Mouse (Mus musculus) hindbrain, embryonic 12.5 days (tissue): ENCODE measurements at regions not wholly inside any gene's neighbourhood (a gene's known extent, or its start where the extent isn't known, plus 50 kb on each side); places are given as distances from the start of the nearest gene placed in this dataset.
"Not testable (repeated sequence)": the region's sequence is repeated elsewhere in the genome, so short reads cannot be mapped to it uniquely, and the experiment has no call there.

Source experiments
- ATAC-seq: fragments of 200-750 bp; cut with Nextera tagmentation; 2 replicates; pipeline ENCODE4 v1.8.0; 2017; ENCODE audit warnings: moderate TSS enrichment; ENCODE audit not compliant: low FRiP score
- H3K27ac ChIP-seq: fragments of 300-500 bp; sonication (generic); 2 replicates; pipeline ENCODE4 v1.5.1; 2016; ENCODE audit warnings: mild to moderate bottlenecking
- H3K27me3 ChIP-seq: fragments of 300-500 bp; sonication (generic); 2 replicates; pipeline ENCODE4 v1.6.1; 2016; ENCODE audit warnings: mild to moderate bottlenecking
- H3K36me3 ChIP-seq: fragments of 300-500 bp; sonication (generic); 2 replicates; pipeline ENCODE4 v1.6.1; 2016; ENCODE audit warnings: mild to moderate bottlenecking
- H3K4me1 ChIP-seq: fragments of 300-500 bp; sonication (generic); 2 replicates; pipeline ENCODE4 v1.6.1; 2016
- H3K4me2 ChIP-seq: fragments of 300-500 bp; sonication (generic); replicated peaks from 2 replicates; pipeline ENCODE4 v1.6.1; 2016; ENCODE audit warnings: mild to moderate bottlenecking
- H3K4me3 ChIP-seq: fragments of 300-500 bp; sonication (generic); 2 replicates; pipeline ENCODE4 v1.5.1; 2016; ENCODE audit warnings: mild to moderate bottlenecking
- H3K9ac ChIP-seq: fragments of 300-500 bp; sonication (generic); 2 replicates; pipeline ENCODE4 v1.6.1; 2016; ENCODE audit warnings: mild to moderate bottlenecking, moderate library complexity
- H3K9me3 ChIP-seq: fragments of 300-500 bp; sonication (generic); replicated peaks from 2 replicates; pipeline ENCODE4 v1.6.1; 2016; ENCODE audit warnings: mild to moderate bottlenecking
- WGBS: fragments of 180-500 bp; shearing (Covaris S2); methylation state at CpG from one replicate; pipeline ENCODE4 v1.1.7; 2016; 5-methylcytosine and 5-hydroxymethylcytosine counted together

DNA sequence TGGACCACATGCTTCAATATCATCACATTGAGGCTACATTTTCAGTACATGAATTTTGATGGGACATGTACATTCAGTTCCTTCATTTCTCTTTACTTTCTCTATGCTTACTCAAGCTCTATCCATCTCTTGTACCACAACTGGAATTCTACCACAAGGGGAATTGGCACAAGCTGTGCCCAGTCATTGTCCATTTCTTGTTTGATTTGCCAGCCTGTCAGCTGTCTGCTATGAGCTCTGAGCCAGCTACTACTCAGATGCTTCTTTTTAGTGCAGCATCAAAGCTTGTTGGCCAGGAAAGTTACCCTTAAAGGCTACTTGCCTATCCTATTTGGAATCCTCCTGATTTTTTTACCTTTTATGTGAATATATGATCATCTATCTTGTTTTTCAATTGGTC lies 410.9 kb upstream of the Agtr1b start:
- ATAC-seq, result no peak
- no peaks in the 10 kb centered on the region for H3K36me3 ChIP-seq
- no peaks in the 10 kb centered on the region for H3K27me3 ChIP-seq
- no peak overlapping the region for H3K4me3 ChIP-seq
- no peak overlapping the region for H3K4me2 ChIP-seq
- no peak overlapping the region for H3K27ac ChIP-seq
- no peaks in the 10 kb centered on the region for H3K9me3 ChIP-seq
- no peaks in the 10 kb centered on the region for H3K4me1 ChIP-seq
- no peak overlapping the region for H3K9ac ChIP-seq

DNA sequence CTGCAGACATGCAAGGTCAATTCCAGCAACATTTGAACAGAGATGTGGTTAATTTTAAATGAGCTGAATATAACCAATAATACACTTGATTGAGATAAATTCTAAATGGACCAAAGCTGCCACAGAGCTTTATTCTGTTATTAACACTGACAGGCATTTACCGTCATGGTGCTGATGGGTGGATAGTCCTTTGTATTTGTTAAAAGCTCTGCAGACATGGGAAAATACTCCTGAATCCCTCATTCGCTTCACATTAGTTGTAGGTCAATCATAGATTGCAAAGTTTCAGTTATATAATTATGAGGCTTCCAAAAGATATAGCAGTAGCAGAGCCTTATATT lies 410.0 kb upstream of the Agtr1b start:
- Histone ChIP-seq H3K9ac (no peak overlapping the region), H3K4me3 (no peak overlapping the region), H3K4me2 (no peak overlapping the region), H3K36me3 (no peaks in the 10 kb centered on the region), H3K27me3 (no peaks in the 10 kb centered on the region), H3K9me3 (no peaks in the 10 kb centered on the region), H3K4me1 (no peaks in the 10 kb centered on the region), H3K27ac (no peak overlapping the region)
- 0 out of 2 replicates have a peak, but pooled peaks have one; percentile 51 for ATAC-seq
- 67% methylated on average over 2 of the region's 2 CpGs for WGBS

DNA sequence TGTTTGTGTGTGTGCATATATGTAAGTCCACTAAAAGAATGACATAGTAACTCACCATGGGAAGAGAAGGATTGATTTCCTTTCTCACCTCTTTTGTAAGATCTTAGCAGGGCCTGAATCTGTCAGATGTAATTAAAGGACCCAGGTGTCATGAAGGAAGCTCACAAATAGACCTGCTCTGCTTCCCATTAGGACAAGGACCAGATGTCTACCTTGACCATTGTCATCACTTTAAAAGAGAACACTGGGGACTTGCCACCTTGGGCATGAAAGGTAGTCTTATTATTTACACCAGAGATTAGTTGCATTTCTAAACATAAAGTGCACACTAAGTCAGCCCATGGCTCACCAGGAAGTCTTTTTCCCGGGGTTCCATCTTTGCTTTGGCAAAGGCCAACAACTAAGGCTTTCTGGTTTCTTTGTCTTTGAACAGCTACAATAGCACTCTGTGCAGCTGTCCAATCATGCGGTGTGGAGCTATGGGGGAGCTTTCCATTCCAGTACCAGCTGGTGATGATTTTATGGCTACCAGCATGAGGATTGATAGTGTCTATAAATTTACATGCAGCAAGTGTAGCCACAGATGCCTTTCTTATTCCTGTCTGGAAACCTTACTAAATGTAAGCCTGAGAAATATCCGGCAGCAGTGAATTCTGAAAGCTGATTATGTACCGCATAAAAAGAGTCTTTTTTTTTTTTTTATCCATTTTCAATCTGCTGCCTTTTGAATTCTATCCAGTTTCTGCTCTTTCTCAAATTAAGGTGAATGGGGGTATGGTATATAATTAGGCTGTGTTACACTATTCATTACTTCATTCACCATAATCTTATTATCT lies 409.4 kb upstream of the Agtr1b start:
- Histone ChIP-seq H3K36me3 (no peaks in the 10 kb centered on the region), H3K27me3 (no peaks in the 10 kb centered on the region), H3K9me3 (no peaks in the 10 kb centered on the region), H3K4me1 (no peaks in the 10 kb centered on the region), H3K27ac (no peak overlapping the region; the same call in 1 of the 2 replicates), H3K4me3 (no peak overlapping the region), H3K4me2 (no peak overlapping the region), H3K9ac (no peak overlapping the region)
- peak; percentile 85 for ATAC-seq
- WGBS, result 58% methylated on average over 4 of the region's 4 CpGs

DNA sequence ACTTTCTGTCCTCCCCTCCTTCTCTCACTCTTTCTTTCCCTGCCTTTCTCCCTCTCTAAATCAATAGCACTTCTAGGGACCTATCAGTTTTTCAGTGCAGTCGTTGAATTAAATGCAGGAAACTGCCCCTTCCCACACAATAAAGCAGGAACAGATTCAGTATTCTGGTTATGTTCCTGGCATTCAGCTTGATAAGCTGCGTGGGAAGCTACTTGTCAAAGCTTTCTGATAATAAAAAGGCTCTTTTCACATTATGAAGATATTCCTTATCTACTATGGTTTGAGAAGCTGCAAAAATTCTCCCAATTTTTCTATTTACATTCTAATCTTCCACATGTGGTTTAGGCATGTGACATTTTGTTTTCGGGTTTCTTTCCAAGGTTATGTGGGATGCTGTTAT lies 367.3 kb upstream of the Agtr1b start:
- Histone ChIP-seq H3K4me2 (no peak overlapping the region), H3K4me3 (no peak overlapping the region), H3K27ac (no peak overlapping the region), H3K27me3 (no peaks in the 10 kb centered on the region), H3K9me3 (no peaks in the 10 kb centered on the region), H3K9ac (no peak overlapping the region), H3K4me1 (no peaks in the 10 kb centered on the region), H3K36me3 (no peaks in the 10 kb centered on the region)
- WGBS, result 77% methylated on average over 3 of the region's 3 CpGs
- ATAC-seq, result no peak

DNA sequence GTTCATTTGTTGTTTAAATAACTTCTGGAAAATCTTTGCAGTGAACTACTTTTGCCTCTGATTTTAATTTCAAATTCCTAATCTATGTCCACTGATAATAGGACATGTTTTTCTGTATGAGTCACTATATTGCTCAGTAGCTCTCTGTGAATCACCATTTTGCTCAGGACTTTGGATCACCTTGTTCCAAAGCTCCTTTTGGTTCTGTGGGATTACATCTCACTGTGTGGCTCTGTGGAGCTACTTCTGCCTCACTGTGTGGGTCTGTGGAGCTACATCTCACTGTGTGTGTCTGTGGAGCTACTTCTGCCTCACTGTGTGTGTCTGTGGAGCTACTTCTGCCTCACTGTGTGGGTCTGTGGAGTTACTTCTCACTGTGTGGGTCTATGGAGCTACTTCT lies 365.0 kb upstream of the Agtr1b start:
- Histone ChIP-seq H3K9me3 (no peaks in the 10 kb centered on the region), H3K4me1 (no peaks in the 10 kb centered on the region), H3K4me2 (no peak overlapping the region), H3K27ac (no peak overlapping the region), H3K27me3 (no peaks in the 10 kb centered on the region), H3K4me3 (no peak overlapping the region), H3K36me3 (no peaks in the 10 kb centered on the region), H3K9ac (no peak overlapping the region)
- no peak for ATAC-seq

DNA sequence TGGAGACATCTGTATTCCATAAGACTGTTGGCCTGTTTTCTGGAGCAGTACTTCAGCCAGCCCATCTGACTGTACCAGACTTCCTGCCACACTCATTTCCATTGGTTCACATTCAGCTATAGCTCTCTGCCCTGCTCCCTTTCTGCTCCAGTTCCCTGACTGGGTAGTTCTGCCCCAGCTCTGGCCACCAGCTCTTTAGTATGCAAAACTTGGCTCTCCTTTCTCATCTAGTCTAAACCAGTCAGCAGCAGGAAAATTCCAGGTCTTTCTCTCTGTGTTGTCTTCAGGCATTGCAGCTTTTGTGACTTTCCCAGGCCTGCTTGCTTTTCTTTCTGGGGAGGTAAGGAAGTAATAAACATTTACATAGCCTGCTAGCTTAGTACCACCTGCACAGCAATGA lies 363.5 kb upstream of the Agtr1b start:
- no peak overlapping the region for H3K4me3 ChIP-seq
- no peaks in the 10 kb centered on the region for H3K4me1 ChIP-seq
- no peak overlapping the region for H3K4me2 ChIP-seq
- ATAC-seq, result no peak
- H3K27me3 ChIP-seq, result no peaks in the 10 kb centered on the region
- H3K9me3 ChIP-seq, result no peaks in the 10 kb centered on the region
- no peaks in the 10 kb centered on the region for H3K36me3 ChIP-seq
- H3K9ac ChIP-seq, result no peak overlapping the region
- H3K27ac ChIP-seq, result no peak overlapping the region

DNA sequence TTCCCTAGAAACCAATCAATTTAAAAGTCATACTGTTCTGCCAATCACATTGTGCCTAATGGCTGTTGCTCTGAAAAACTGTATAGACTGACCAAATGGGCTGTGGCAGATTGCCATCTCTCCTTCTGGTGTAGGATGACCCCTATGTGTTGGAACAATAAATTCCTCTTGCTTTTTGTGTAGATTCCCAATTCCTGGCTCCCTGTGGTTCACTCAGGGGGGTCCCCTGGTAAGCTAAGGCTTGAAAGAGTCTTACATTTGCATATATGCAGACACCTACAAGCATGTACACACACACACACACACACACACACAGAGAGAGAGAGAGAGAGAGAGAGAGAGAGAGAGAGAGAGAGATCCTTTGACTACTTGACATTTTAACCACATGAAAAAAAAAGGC lies 362.8 kb upstream of the Agtr1b start:
- H3K9ac ChIP-seq, H3K36me3 ChIP-seq, H3K4me1 ChIP-seq, H3K9me3 ChIP-seq, H3K27me3 ChIP-seq, H3K4me3 ChIP-seq, ATAC-seq, H3K27ac ChIP-seq, H3K4me2 ChIP-seq: not testable (repeated sequence)

DNA sequence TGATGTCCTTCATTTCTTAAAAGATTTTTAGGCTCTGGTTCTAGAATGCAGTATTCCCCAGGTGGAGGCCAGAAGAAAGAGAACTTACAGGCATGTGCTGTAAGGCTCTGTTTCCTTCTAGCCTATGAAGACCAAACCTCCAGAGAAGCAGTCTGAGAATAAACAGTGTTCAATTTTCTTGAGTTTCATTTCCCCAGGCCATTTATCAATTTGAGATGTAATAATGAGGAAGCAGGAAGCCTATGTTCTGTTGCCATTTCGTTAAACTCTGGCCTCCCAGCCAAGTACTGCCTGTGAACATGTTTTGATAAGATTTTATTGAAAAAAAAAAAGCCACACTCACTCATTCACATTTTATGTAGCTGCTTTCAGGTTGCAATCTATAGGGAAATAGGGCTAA lies 347.7 kb upstream of the Agtr1b start:
- ATAC-seq, result no peak
- Histone ChIP-seq H3K4me3 (no peak overlapping the region), H3K27ac (no peak overlapping the region), H3K9me3 (no peaks in the 10 kb centered on the region), H3K36me3 (no peaks in the 10 kb centered on the region), H3K4me1 (no peaks in the 10 kb centered on the region), H3K9ac (no peak overlapping the region), H3K4me2 (no peak overlapping the region), H3K27me3 (no peaks in the 10 kb centered on the region)
- WGBS, result 49% methylated on average over 1 of the region's 1 CpGs

DNA sequence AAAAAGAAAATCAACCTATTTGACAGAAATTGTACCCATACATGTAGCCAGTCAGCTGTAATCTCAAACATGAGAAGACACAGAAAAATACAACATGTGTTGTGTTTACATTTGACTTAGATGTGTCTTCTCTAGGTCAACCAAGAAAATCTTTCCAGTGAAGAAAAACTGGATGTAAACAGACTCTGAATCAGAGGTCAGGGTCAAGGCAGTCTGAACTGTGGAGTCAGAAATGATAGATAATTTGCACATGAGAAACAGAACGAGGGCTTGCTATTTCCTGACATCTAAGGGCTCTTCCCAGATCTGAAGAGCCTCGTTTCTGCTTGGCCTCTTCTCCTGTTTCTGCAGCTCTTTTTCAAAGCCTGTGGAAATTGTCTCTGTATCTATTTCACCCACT lies 342.7 kb upstream of the Agtr1b start:
- H3K4me3 ChIP-seq, result no peak overlapping the region
- H3K27ac ChIP-seq, result no peak overlapping the region
- H3K9me3 ChIP-seq, result no peaks in the 10 kb centered on the region
- no peaks in the 10 kb centered on the region for H3K27me3 ChIP-seq
- H3K4me2 ChIP-seq, result no peak overlapping the region
- no peak overlapping the region for H3K9ac ChIP-seq
- 42% methylated on average over 2 of the region's 2 CpGs for WGBS
- H3K4me1 ChIP-seq, result no peaks in the 10 kb centered on the region
- H3K36me3 ChIP-seq, result no peaks in the 10 kb centered on the region
- ATAC-seq, result no peak

DNA sequence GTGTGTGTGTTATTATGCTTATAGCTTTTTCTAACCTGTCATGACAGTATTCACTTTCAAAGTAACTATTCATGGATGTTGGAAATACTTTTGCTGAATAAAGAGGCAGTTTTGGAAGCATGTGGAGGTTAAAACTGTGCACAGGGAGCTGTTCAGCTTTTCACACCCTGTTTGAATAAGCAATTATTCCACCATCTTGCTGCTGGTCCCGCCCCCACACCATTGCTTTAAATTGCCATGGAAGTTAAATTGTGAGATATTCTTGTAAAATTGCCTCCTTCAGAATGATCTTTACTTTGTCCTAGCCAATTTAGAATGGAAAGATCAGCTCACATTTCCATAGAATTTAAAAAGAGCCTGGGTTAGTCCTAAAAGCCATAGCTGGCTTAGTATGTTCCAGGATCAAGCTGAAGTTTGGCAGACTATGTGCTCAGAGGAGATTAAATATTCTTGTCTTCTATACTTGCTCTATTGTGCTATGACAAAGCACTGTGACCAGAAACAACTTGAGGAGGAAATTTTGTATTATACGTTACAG lies 328.4 kb upstream of the Agtr1b start:
- no peak overlapping the region for H3K9ac ChIP-seq
- H3K27ac ChIP-seq, result no peak overlapping the region
- H3K9me3 ChIP-seq, result no peaks in the 10 kb centered on the region
- no peak for ATAC-seq
- WGBS, result 86% methylated on average over 2 of the region's 2 CpGs
- no peak overlapping the region for H3K4me2 ChIP-seq
- no peaks in the 10 kb centered on the region for H3K4me1 ChIP-seq
- H3K27me3 ChIP-seq, result no peaks in the 10 kb centered on the region
- H3K36me3 ChIP-seq, result no peaks in the 10 kb centered on the region
- H3K4me3 ChIP-seq, result no peak overlapping the region

DNA sequence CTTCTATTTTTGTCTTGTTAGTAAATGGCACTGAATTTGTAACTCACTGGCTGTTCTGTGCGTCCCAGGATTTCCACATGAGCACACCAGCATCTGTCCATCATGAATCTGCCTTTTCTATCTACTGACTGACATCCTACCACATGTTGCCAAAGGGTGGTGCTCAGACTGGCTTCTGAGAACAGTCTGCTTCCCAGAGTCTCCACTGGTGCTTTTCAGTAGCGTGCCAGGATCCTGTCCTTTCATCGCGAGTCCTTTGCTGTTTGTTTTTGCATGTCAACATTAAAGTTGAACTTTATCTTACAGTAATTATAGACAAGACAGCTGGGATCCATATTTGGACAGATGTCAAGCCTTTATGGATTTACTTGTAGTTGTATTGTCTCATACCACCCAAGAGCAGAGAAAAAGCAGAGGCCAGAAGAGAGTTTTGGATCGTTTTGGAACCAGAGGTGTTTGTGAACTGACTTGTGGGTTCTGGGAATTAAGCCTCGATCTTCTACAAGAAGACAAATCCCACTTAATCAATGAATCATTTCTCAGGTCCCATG lies 314.0 kb upstream of the Agtr1b start:
- Histone ChIP-seq H3K4me2 (no peak overlapping the region), H3K4me3 (no peak overlapping the region), H3K4me1 (no peaks in the 10 kb centered on the region), H3K27me3 (no peaks in the 10 kb centered on the region), H3K9ac (no peak overlapping the region), H3K9me3 (no peaks in the 10 kb centered on the region), H3K36me3 (no peaks in the 10 kb centered on the region), H3K27ac (no peak overlapping the region)
- WGBS, result 83% methylated on average over 6 of the region's 6 CpGs
- ATAC-seq, result no peak

DNA sequence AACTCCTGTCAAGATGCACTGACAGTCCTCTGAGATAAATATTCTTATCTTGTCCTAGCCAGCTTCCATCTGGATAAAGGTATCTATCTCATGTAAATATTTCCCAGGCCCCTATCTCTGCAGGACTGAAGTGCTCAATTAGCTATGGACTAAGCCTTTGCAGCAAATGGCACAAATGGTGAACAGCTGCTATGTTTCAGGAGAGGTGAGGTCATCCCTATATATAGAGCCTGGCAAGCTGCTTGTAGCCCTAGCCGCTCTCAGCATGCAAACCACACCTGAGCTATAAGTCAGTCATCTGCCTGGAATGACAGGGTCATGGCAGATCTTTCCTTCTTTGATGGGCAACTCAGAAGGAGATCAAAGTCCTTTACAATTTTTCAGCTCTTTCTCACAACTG lies 294.9 kb upstream of the Agtr1b start:
- ATAC-seq, result peak; percentile 80
- H3K9me3 ChIP-seq, result no peaks in the 10 kb centered on the region
- H3K4me1 ChIP-seq, result no peaks in the 10 kb centered on the region
- no peaks in the 10 kb centered on the region for H3K27me3 ChIP-seq
- no peak overlapping the region for H3K27ac ChIP-seq
- WGBS, result 46% methylated on average over 1 of the region's 1 CpGs
- no peak overlapping the region for H3K4me3 ChIP-seq
- no peak overlapping the region for H3K4me2 ChIP-seq
- no peak overlapping the region for H3K9ac ChIP-seq
- no peaks in the 10 kb centered on the region for H3K36me3 ChIP-seq

DNA sequence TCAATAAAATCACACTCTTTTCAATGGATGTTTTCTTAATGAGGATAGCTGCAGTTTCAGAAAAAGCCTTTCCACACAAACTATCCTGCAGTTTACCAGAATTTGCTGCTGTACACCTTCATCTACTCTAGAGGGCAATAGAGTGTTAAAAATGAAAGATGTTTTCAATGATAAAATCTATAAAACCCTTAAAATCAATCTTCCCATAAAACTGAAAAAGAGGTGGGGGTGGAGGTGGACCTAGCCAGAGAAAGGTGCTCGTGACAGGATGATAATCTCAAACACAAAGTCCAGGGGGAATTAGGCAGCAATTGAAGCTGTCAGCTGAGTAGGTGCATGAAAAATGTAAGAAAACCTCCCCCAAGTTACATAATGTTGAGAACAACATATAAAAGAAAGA lies 288.4 kb upstream of the Agtr1b start:
- no peak overlapping the region for H3K9ac ChIP-seq
- peak; percentile 46; the same call in 1 of the 2 replicates for ATAC-seq
- 7% methylated on average over 1 of the region's 1 CpGs for WGBS

More for the DNA sequence above, 288.4 kb upstream of the Agtr1b start:
- Histone ChIP-seq H3K27ac (no peak overlapping the region), H3K36me3 (no peaks in the 10 kb centered on the region), H3K4me2 (no peak overlapping the region), H3K4me3 (no peak overlapping the region), H3K9me3 (no peaks in the 10 kb centered on the region), H3K4me1 (no peaks in the 10 kb centered on the region), H3K27me3 (no peaks in the 10 kb centered on the region)
